20 mouse cellular contexts compared by ENCODE assay signal in the genomic region with DNA sequence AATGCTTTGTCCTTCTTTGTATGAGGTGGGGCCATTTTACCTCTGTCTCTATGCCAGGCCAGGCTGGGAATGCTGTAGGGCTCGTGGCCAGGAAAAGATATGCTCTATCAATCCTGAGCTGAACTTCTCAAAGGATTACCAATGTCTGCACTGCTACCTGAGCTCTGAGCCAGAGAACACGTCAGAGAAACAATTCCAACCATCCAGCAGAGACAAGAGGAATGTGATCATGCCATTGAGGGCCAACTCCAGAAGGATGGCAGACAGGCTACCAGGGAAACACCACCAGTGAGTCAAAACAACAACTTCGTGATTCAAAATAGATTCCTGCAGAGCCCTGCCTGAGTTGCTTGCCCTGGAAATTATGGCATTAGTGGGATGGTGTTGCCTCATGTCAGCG.
DNase-seq lines count a peak whose midpoint lies in the region; ATAC-seq lines count a peak whose summit lies in the region.
"Had no signal": no experiment of that assay in that cellular context is flagged by ENCODE, and none has a peak within 500 bp of the region (broad histone marks: within the 10 kb centered on the region; RNA-seq: fewer than 3 reads in every experiment).

No protein-coding gene starts in this region.

- no peak overlapping the region for H3K4me3 ChIP-seq in heart, embryonic 15.5 days
- H3K4me3 ChIP-seq in heart, embryonic 12.5 days, result no peak overlapping the region
- no peak overlapping the region for H3K4me3 ChIP-seq in forebrain, embryonic 15.5 days
- H3K4me3 ChIP-seq: embryonic facial prominence, embryonic 13.5 days; forebrain, embryonic 12.5 days; gastrocnemius, adult 2 months; hindbrain, embryonic 12.5 days; kidney, embryonic 15.5 days had no signal

- intact Hi-C loops in heart, postnatal 10 days (cut with DNase I), result no loop called here

- no peak overlapping the region for H3K4me2 ChIP-seq in heart, embryonic 15.5 days
- H3K4me2 ChIP-seq in heart, embryonic 12.5 days, result no peak overlapping the region
- H3K4me2 ChIP-seq in forebrain, embryonic 15.5 days (replicated peaks), result no peak overlapping the region
- H3K4me2 ChIP-seq: embryonic facial prominence, embryonic 13.5 days; forebrain, embryonic 12.5 days; hindbrain, embryonic 12.5 days; kidney, embryonic 15.5 days had no signal

- peaks cover 14% of the 10 kb centered on the region for H3K4me1 ChIP-seq in heart, embryonic 15.5 days (replicated peaks)
- peaks cover 7% of the 10 kb centered on the region for H3K4me1 ChIP-seq in heart, embryonic 12.5 days (replicated peaks)
- no peaks in the 10 kb centered on the region for H3K4me1 ChIP-seq in forebrain, embryonic 15.5 days
- H3K4me1 ChIP-seq: kidney, embryonic 15.5 days had no signal

- H3K9ac ChIP-seq in heart, embryonic 15.5 days, result no peak overlapping the region
- no peak overlapping the region for H3K9ac ChIP-seq in heart, embryonic 12.5 days
- no peak overlapping the region for H3K9ac ChIP-seq in forebrain, embryonic 15.5 days (replicated peaks)
- H3K9ac ChIP-seq: embryonic facial prominence, embryonic 13.5 days; forebrain, embryonic 12.5 days; hindbrain, embryonic 12.5 days; kidney, embryonic 15.5 days had no signal

- H3K27me3 ChIP-seq in heart, embryonic 15.5 days, result no peaks in the 10 kb centered on the region
- no peaks in the 10 kb centered on the region for H3K27me3 ChIP-seq in heart, embryonic 12.5 days (replicated peaks)
- no peaks in the 10 kb centered on the region for H3K27me3 ChIP-seq in forebrain, embryonic 15.5 days
- H3K27me3 ChIP-seq: embryonic facial prominence, embryonic 13.5 days; forebrain, embryonic 12.5 days; hindbrain, embryonic 12.5 days; kidney, embryonic 15.5 days had no signal

- no peaks in the 10 kb centered on the region for H3K36me3 ChIP-seq in heart, embryonic 15.5 days
- no peaks in the 10 kb centered on the region for H3K36me3 ChIP-seq in heart, embryonic 12.5 days
- H3K36me3 ChIP-seq in forebrain, embryonic 15.5 days, result no peaks in the 10 kb centered on the region
- H3K36me3 ChIP-seq: embryonic facial prominence, embryonic 13.5 days; forebrain, embryonic 12.5 days; hindbrain, embryonic 12.5 days; kidney, embryonic 15.5 days had no signal

- H3K9me3 ChIP-seq in heart, embryonic 15.5 days (replicated peaks), result no peaks in the 10 kb centered on the region
- peaks cover 3% of the 10 kb centered on the region; the same call in 1 of the 2 replicates for H3K9me3 ChIP-seq in heart, embryonic 12.5 days (replicated peaks)
- no peaks in the 10 kb centered on the region for H3K9me3 ChIP-seq in forebrain, embryonic 15.5 days
- H3K9me3 ChIP-seq: forebrain, embryonic 12.5 days; hindbrain, embryonic 12.5 days; kidney, embryonic 15.5 days had no signal

- 41% methylated on average over 4 of the region's 4 CpGs for WGBS in heart, embryonic 15.5 days
- 40% methylated on average over 4 of the region's 4 CpGs for WGBS in heart, embryonic 12.5 days
- WGBS in forebrain, embryonic 15.5 days, result 73% methylated on average over 4 of the region's 4 CpGs

- peak; percentile 55; the same call in 1 of the 2 replicates for ATAC-seq in heart, embryonic 15.5 days (replicated peaks; ENCODE audit: insufficient number of reproducible peaks, insufficient read depth, low FRiP score, low read depth)
- no peak for ATAC-seq in heart, embryonic 12.5 days (ENCODE audit: insufficient number of reproducible peaks, low FRiP score)
- ATAC-seq in forebrain, embryonic 15.5 days (replicated peaks), result no peak
- ATAC-seq: hindbrain, embryonic 16.5 days; inflammation-experienced regulatory T-cells, adult 6 months; intestine, postnatal 0 days had no signal

- peak; percentile 6 for DNase-seq in kidney, adult 9 months
- no peak for DNase-seq in kidney, postnatal 4 days
- peak; percentile 77 to 79 for DNase-seq in heart, postnatal 10 days
- DNase-seq in adrenal gland, postnatal 4 days (ENCODE audit: low spot score in 2 of 2), result no peak
- DNase-seq: adrenal gland, postnatal 14 days; cerebellum, adult 18-20 months; cerebellum, adult 9-11 months; cerebellum, postnatal 36 days; gastrocnemius, adult 2 months; gastrocnemius, postnatal 25 days had no signal

- peak overlapping the region; percentile 67; the same call in 1 of the 2 replicates for H3K27ac ChIP-seq in heart, embryonic 15.5 days
- no peak overlapping the region for H3K27ac ChIP-seq in heart, embryonic 12.5 days (ENCODE audit: poor library complexity, severe bottlenecking)
- no peak overlapping the region for H3K27ac ChIP-seq in forebrain, embryonic 15.5 days (replicated peaks)
- H3K27ac ChIP-seq: embryonic facial prominence, embryonic 13.5 days; forebrain, embryonic 12.5 days; gastrocnemius, adult 2 months; hindbrain, embryonic 12.5 days; kidney, embryonic 15.5 days had no signal

Comparison
In these comparisons a context has a peak if more than half of its experiments do, and no peak if none do; other contexts are left out.
1. DNase-seq: peak in kidney, adult 9 months (single experiment) and heart, postnatal 10 days (2 of 2); none in kidney, postnatal 4 days (0 of 2) and adrenal gland, postnatal 4 days (0 of 2).